Mouse (Mus musculus) midbrain, postnatal 0 days (tissue): ENCODE results near the gene Hrct1. TPM values are rescaled to one million over a fixed set of nuclear protein-coding genes. Genes with fewer than 3 reads are reported as not detected.

Source experiments
- ATAC-seq: fragments of 200-750 bp; cut with Nextera tagmentation; 2 replicates; pipeline ENCODE4 v1.8.0; 2017; ENCODE audit warnings: moderate number of reproducible peaks, mild to moderate bottlenecking, moderate TSS enrichment, moderate library complexity; ENCODE audit not compliant: low FRiP score
- DNase-seq: peaks from one replicate; pipeline ENCODE4 v3.0.0-alpha.2; 2015; ENCODE audit warnings: low spot score
- H3K27ac ChIP-seq: fragments of 300-500 bp; sonication (generic); 2 replicates; pipeline ENCODE4 v1.5.1; 2014; ENCODE audit warnings: low read depth, mild to moderate bottlenecking, low read length, mixed read lengths
- H3K27me3 ChIP-seq: fragments of 300-500 bp; sonication (generic); 2 replicates; pipeline ENCODE4 v1.6.1; 2014; ENCODE audit warnings: low read length, control low read depth, mixed read lengths; ENCODE audit not compliant: insufficient read depth
- H3K36me3 ChIP-seq: fragments of 300-500 bp; sonication (generic); 2 replicates; pipeline ENCODE4 v1.6.1; 2014; ENCODE audit warnings: low read length, control low read depth, mixed read lengths; ENCODE audit not compliant: insufficient read depth
- H3K4me1 ChIP-seq: fragments of 300-500 bp; sonication (generic); 2 replicates; pipeline ENCODE4 v1.6.1; 2014; ENCODE audit warnings: mild to moderate bottlenecking, control low read depth, antibody characterized with exemption, low read length, mixed read lengths; ENCODE audit not compliant: insufficient read depth
- H3K4me2 ChIP-seq: fragments of 300-500 bp; sonication (generic); 2 replicates; pipeline ENCODE4 v1.6.1; 2014; ENCODE audit warnings: low read depth, mild to moderate bottlenecking, low read length, mixed read lengths; ENCODE audit not compliant: poor library complexity, severe bottlenecking
- H3K4me3 ChIP-seq: fragments of 300-500 bp; sonication (generic); 2 replicates; pipeline ENCODE4 v1.5.1; 2014; ENCODE audit warnings: low read depth, mild to moderate bottlenecking, low read length, moderate library complexity
- H3K9ac ChIP-seq: fragments of 300-500 bp; sonication (generic); replicated peaks from 2 replicates; pipeline ENCODE4 v1.6.1; 2014; ENCODE audit warnings: mild to moderate bottlenecking, low read length, moderate library complexity, mixed read lengths; ENCODE audit not compliant: poor library complexity, severe bottlenecking
- H3K9me3 ChIP-seq: fragments of 300-500 bp; sonication (generic); 2 replicates; pipeline ENCODE4 v1.6.1; 2016; ENCODE audit warnings: low read length, control low read depth
- CTCF ChIP-seq: IDR thresholded peaks from 2 replicates; pipeline ENCODE4 v1.5.1; 2016; ENCODE audit warnings: antibody characterized with exemption, mild to moderate bottlenecking
- WGBS: fragments of 180-500 bp; shearing (Covaris S2); extraction: QIAGEN DNeasy Blood & Tissue Kit; methylation state at CpG from one replicate; pipeline ENCODE4 v1.1.7; 2014; 5-methylcytosine and 5-hydroxymethylcytosine counted together
- polyA plus RNA-seq: library from polyadenylated mRNA; unstranded; fragments of >200 nt; fragmentation: Nextera tagmentation; extraction: Ambion mirVana; gene quantifications from 2 replicates; pipeline ENCODE4 v1.2.1, GENCODE M21; 2015
- total RNA-seq: library from RNA; depleted of rRNA; stranded (reverse); fragments of >200 nt; gene quantifications from 2 replicates; pipeline ENCODE4 v1.2.3, GENCODE M21; 2014

Hrct1 gene
- total and polyA plus RNA-seq, 2 experiments from 2014 or later = 0.72 to 1.1 TPM

DNA sequence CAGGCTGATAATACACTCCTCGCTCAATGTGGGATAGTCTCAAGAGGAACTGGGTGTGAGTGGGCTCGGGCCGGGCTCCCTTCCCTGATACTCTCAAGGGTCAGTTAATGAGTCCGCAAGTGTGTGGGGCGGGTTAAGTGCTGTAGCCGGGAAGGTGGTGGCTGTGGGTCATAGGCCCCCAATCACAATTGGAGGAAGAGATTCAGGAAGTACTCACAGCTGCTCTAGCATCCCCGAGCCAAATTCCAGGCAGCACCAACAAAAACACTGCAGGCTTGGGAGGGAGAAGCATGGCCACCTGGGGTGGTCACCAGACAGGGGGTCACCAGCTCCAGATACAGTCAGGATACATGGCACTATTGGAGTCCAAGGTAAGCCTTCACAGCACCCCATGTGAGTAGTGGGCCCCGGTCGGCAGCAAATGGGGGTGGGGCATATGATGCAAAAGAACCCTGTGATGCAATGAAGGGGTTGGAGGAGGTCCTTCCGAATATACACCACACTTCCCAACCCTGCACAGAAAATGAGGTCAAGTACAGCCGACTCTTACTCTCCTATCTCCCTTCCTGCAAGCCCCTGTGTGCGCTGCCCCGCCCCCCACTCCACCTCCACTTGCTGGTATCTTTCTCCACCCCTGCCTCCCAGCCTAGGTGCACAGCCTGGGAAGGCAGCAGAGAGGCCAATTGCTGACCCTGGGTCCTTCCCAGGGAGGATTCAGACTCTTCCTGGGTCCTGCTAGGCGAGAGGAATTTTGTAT is 3.0 kb downstream of the Hrct1 start, which contains the start of gene Spaar:
Spaar (plus strand) TSS at position 241 of the 757 bp plus-strand sequence.
- Histone ChIP-seq H3K27ac (no peak within 1 kb of the TSS), H3K36me3 (no peaks in the 10 kb centered on the region), H3K9me3 (no peaks in the 10 kb centered on the region), H3K9ac (no peak within 1 kb of the TSS), H3K4me3 (no peak within 1 kb of the TSS), H3K4me1 (no peaks in the 10 kb centered on the region), H3K4me2 (no peak within 1 kb of the TSS), H3K27me3 (no peaks in the 10 kb centered on the region)
- no peak for ATAC-seq
- no peak for DNase-seq
- 77% methylated on average over 14 of the region's 14 CpGs for WGBS
- no peak for TF ChIP-seq CTCF

DNA sequence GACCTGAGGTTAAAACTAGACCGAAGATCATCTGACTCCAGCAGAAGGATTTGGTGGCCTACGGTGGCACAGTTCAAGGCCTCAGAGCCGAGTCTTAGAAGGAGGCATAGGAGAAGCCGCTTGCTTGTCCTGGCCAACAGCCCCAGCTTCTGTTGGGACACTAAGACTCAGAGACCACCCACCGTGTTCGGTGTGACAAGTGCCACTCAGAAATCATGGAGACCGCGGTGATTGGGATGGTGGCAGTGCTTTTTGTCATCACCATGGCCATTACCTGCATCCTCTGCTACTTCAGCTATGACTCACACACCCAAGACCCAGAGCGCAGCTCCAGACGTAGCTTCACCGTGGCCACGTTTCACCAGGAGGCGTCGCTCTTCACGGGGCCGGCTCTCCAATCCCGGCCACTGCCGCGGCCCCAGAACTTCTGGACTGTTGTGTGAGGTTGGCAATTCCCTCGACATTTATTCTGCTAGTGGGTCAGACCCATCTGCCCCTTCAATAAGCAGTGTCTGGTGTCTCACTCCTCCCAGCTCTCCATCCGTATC is 3.8 kb downstream of the Hrct1 start:
- Histone ChIP-seq H3K4me2 (no peak overlapping the region), H3K36me3 (no peaks in the 10 kb centered on the region), H3K4me3 (no peak overlapping the region), H3K9ac (no peak overlapping the region), H3K27ac (no peak overlapping the region), H3K4me1 (no peaks in the 10 kb centered on the region), H3K27me3 (no peaks in the 10 kb centered on the region), H3K9me3 (no peaks in the 10 kb centered on the region)
- 76% methylated on average over 21 of the region's 21 CpGs for WGBS
- ATAC-seq = no peak
- no peak for TF ChIP-seq CTCF
- DNase-seq = no peak

DNA sequence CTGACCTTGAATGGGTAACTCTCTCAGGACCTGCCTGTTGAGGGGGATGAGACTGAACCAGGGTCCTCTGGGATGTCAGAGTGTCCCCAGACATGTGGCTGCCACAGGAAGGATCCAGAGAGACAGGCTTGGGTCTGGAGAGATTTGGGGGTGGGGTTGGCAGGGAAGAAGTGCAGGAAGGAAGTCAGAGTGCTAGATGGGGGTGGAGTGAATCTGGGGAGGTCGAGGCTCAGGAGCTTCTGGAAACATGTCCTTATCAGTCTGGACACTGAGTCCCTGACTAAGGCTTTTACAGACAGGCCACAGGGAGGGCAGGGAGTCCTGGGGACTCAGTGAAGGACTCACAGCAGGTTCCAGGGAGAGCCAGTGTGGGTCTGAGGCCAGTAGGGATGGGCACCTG is 5.2 kb downstream of the Hrct1 start:
- H3K36me3 ChIP-seq = no peaks in the 10 kb centered on the region
- H3K4me3 ChIP-seq = no peak overlapping the region
- no peak overlapping the region for H3K9ac ChIP-seq
- no peak for DNase-seq
- H3K9me3 ChIP-seq = no peaks in the 10 kb centered on the region
- WGBS = 19% methylated on average over 1 of the region's 1 CpGs
- no peak for ATAC-seq
- H3K27ac ChIP-seq = no peak overlapping the region
- H3K4me2 ChIP-seq = no peak overlapping the region
- H3K4me1 ChIP-seq = no peaks in the 10 kb centered on the region
- no peak for TF ChIP-seq CTCF
- H3K27me3 ChIP-seq = no peaks in the 10 kb centered on the region

DNA sequence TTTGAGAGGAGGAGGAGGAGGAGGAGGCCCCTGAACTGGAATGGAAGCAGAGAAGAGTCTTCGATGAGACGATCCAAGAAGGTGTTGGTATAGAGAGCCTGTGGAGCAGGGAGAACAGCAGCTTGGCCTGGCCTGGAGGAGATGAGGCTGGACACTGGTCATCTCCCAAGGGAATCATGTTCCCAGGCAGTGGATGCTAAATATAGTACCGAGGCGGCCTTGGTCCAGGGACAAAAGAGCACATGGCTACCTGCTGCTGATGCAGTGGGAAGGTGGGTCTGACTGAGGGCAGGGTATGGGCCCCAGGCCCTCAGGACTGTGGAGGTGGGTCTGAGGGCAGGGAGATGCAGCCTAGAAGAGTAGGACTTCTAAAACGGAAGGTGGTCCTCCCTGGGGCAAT is 6.2 kb downstream of the Hrct1 start:
- Histone ChIP-seq H3K9ac (no peak overlapping the region), H3K4me1 (no peaks in the 10 kb centered on the region), H3K27ac (no peak overlapping the region), H3K36me3 (no peaks in the 10 kb centered on the region), H3K9me3 (no peaks in the 10 kb centered on the region), H3K4me3 (no peak overlapping the region), H3K4me2 (no peak overlapping the region), H3K27me3 (no peaks in the 10 kb centered on the region)
- DNase-seq = no peak
- ATAC-seq = no peak
- 85% methylated on average over 5 of the region's 5 CpGs for WGBS
- no peak for TF ChIP-seq CTCF

- DNase-seq (no peak), ATAC-seq (no peak)
- Histone ChIP-seq H3K36me3 (no peaks in the 10 kb centered on the region), H3K4me1 (no peaks in the 10 kb centered on the region), H3K27ac (no peak overlapping the region), H3K4me3 (no peak overlapping the region), H3K9ac (no peak overlapping the region), H3K4me2 (no peak overlapping the region), H3K9me3 (no peaks in the 10 kb centered on the region), H3K27me3 (no peaks in the 10 kb centered on the region)
- WGBS = 71% methylated on average over 6 of the region's 6 CpGs
- no peak for TF ChIP-seq CTCF
Observed at GRCm38 (mm10) chr4:43737144-43737543, 10.2 kb downstream of the Hrct1 start.

DNA sequence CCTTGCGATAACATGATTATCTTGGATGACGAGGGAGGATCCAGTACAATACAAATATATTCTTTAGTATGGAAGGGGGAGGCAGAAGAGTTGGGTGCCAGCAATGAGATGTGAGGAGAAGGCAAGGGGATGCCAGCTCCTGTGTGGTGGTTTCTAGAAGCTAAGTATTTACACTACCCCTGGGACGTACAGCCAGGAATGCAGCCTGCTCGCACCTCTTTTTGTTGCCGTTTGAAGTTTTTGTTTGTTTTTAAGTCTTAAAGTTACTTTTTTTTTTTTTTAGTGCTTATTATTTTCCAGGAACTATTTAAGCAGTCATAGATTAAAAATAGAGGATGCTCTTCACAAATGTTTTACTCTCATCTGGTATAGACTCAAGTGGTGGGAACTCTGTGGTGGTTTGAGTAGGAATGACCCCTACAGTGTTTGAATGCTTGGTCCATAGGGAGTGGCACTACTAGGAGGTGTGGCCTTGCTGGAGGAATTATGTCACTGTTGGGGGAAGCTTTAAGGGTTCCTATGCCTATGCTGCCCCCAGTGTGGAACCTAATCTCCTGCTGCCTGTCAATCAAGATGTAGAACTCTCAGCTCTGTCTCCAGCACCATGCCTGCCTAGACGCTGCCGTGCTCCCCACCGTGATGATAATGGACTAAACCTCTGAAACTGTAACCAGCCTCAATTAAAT is 12.1 kb downstream of the Hrct1 start:
- DNase-seq (no peak), ATAC-seq (no peak)
- Histone ChIP-seq H3K36me3 (no peaks in the 10 kb centered on the region), H3K27ac (no peak overlapping the region), H3K4me1 (no peaks in the 10 kb centered on the region), H3K9me3 (no peaks in the 10 kb centered on the region), H3K4me3 (no peak overlapping the region), H3K4me2 (no peak overlapping the region), H3K27me3 (no peaks in the 10 kb centered on the region), H3K9ac (no peak overlapping the region)
- WGBS = 67% methylated on average over 8 of the region's 8 CpGs
- TF ChIP-seq CTCF = no peak
